Mouse (Mus musculus): ENCODE data around the gene Fbxw7. TPM values are rescaled to one million over a fixed set of nuclear protein-coding genes. Genes with fewer than 3 reads are reported as not detected.

The Fbxw7 gene
- total and polyA plus RNA-seq, 3 experiments = 28.5 to 31.3 (median 29.8) TPM

GRCm38 (mm10) chr3:84978676-84979075, 163.6 kb downstream of the Fbxw7 start:
- Histone ChIP-seq H3K79me2 (replicated peaks; ENCODE audit: control insufficient read depth, extremely low read depth, insufficient read depth, poor library complexity, severe bottlenecking) (no peaks in the 10 kb centered on the region), H3K27ac (ENCODE audit: insufficient read depth, low read depth) (no peak overlapping the region), H3K36me3 (replicated peaks in 1 of 2; ENCODE audit: control insufficient read depth in 1 of 2, insufficient read depth in 1 of 2, low read length in 1 of 2) (peaks cover 37 to 71% of the 10 kb centered on the region in 2 experiments), H3K4me2 (ENCODE audit: insufficient read depth, low read depth, poor library complexity, severe bottlenecking) (no peak overlapping the region), H3K4me1 (ENCODE audit: control insufficient read depth in 1 of 2, insufficient read depth in 2 of 2) (no peaks in the 10 kb centered on the region), H3K27me3 (replicated peaks) (no peaks in the 10 kb centered on the region), H3K9me3 (replicated peaks; ENCODE audit: low read length) (no peaks in the 10 kb centered on the region), H3K9ac (ENCODE audit: insufficient read depth, low read depth) (no peak overlapping the region), H3K4me3 (replicated peaks in 1 of 3; ENCODE audit: low read depth in 2 of 3, low read length in 2 of 3, poor library complexity in 1 of 3) (no peak overlapping the region)
- dilution Hi-C loops (cut with MboI; ENCODE audit: extremely low pct_ligation_motif_present, extremely low pct_unique_long_range_greater_than_20kb, low sequenced_read_pairs) (no loop called here), in situ Hi-C loops (cut with MboI; ENCODE audit: low pct_ligation_motif_present, low pct_unique_long_range_greater_than_20kb, low sequenced_read_pairs) (no loop called here)
- DNase-seq (ENCODE audit: extremely low read depth) = no peak
- TF ChIP-seq E2F4 (IDR thresholded peaks at IDR 0.05; ENCODE audit: insufficient replicate concordance, low read depth, low read length) = no peak

DNA sequence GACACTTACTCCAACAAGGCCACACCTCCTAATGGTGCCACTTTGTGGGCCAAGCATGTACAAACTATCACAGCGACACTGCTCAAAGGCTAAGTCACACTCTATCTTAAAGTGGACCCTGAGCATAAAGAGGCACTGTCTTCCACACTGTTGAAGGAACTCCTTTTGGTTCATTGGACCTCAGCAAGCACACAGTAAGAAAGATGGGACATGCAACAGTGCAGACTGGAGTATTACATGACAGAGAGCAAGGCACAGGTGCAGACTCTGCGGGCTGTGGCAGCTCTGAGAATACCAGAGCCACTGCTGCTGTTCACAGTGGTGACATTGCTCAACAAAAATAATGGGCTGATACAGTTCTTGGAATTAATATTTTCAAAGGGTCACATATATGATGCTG, 165.1 kb downstream of the Fbxw7 start:
- in situ Hi-C loops (cut with MboI; ENCODE audit: low pct_ligation_motif_present, low pct_unique_long_range_greater_than_20kb, low sequenced_read_pairs) = no loop called here
- Histone ChIP-seq H3K4me1 (ENCODE audit: control insufficient read depth in 1 of 2, insufficient read depth in 2 of 2) (no peaks in the 10 kb centered on the region), H3K36me3 (replicated peaks in 1 of 2; ENCODE audit: control insufficient read depth in 1 of 2, insufficient read depth in 1 of 2, low read length in 1 of 2) (peaks cover 30 to 58% of the 10 kb centered on the region in 2 experiments), H3K27ac (ENCODE audit: insufficient read depth, low read depth) (no peak overlapping the region), H3K27me3 (replicated peaks) (no peaks in the 10 kb centered on the region), H3K9me3 (replicated peaks; ENCODE audit: low read length) (no peaks in the 10 kb centered on the region), H3K4me2 (ENCODE audit: insufficient read depth, low read depth, poor library complexity, severe bottlenecking) (no peak overlapping the region), H3K9ac (ENCODE audit: insufficient read depth, low read depth) (no peak overlapping the region), H3K79me2 (replicated peaks; ENCODE audit: control insufficient read depth, extremely low read depth, insufficient read depth, poor library complexity, severe bottlenecking) (no peaks in the 10 kb centered on the region), H3K4me3 (replicated peaks in 1 of 3; ENCODE audit: low read depth in 2 of 3, low read length in 2 of 3, poor library complexity in 1 of 3) (no peak overlapping the region)
- no peak for DNase-seq (ENCODE audit: extremely low read depth)
- TF ChIP-seq SIN3A (IDR thresholded peaks at IDR 0.05; ENCODE audit: low read length) (no peak), MYC (IDR thresholded peaks at IDR 0.05; ENCODE audit: low read depth, low read length) (no peak), ZNF384 (IDR thresholded peaks at IDR 0.05; ENCODE audit: low read depth, low read length) (no peak), IRF4 (IDR thresholded peaks at IDR 0.05; ENCODE audit: low read depth, low read length) (no peak), TBP (conservative IDR thresholded peaks at IDR 0.05; ENCODE audit: low read depth, low read length) (no peak), NRF1 (IDR thresholded peaks at IDR 0.05; ENCODE audit: low read depth, low read length) (no peak), TCF12 (IDR thresholded peaks at IDR 0.05; ENCODE audit: low read depth, low read length) (no peak), ZC3H11A (IDR thresholded peaks at IDR 0.05; ENCODE audit: low read depth, low read length) (no peak), HCFC1 (IDR thresholded peaks at IDR 0.05; ENCODE audit: low read depth, low read length) (no peak), SMC3 (IDR thresholded peaks at IDR 0.05; ENCODE audit: low read depth, low read length) (no peak), RCOR1 (conservative IDR thresholded peaks at IDR 0.05; ENCODE audit: low read depth, low read length) (no peak), POLR2AphosphoS2 (IDR thresholded peaks at IDR 0.05; ENCODE audit: low read depth, low read length) (no peak), ZMIZ1 (IDR thresholded peaks at IDR 0.05; ENCODE audit: low read depth, low read length) (no peak), CTCF (conservative IDR thresholded peaks at IDR 0.05 in 1 of 2, IDR thresholded peaks at IDR 0.05 in 1 of 2; ENCODE audit: low read depth in 2 of 2, low read length in 2 of 2) (no peak), MEF2A (IDR thresholded peaks at IDR 0.05; ENCODE audit: borderline replicate concordance, low read depth, low read length) (no peak), CHD1 (IDR thresholded peaks at IDR 0.05; ENCODE audit: low read depth, low read length) (no peak), EP300 (IDR thresholded peaks at IDR 0.05; ENCODE audit: low read length) (no peak), BHLHE40 (IDR thresholded peaks at IDR 0.05; ENCODE audit: low read depth, low read length) (no peak)
- dilution Hi-C loops (cut with MboI; ENCODE audit: extremely low pct_ligation_motif_present, extremely low pct_unique_long_range_greater_than_20kb, low sequenced_read_pairs) = no loop called here

All from CH12.LX (cell line).